Mouse (Mus musculus) cerebellum, adult 8-10 months (tissue): ENCODE results near the gene Rasgrf1.

Source experiments
- DNase-seq: peaks from one replicate; pipeline ENCODE4 v3.0.0; 2022

The Rasgrf1 gene

GRCm38 (mm10) chr9:89907941-89908340 is 1.8 kb upstream of the Rasgrf1 start:
- DNase-seq = no peak

GRCm38 (mm10) chr9:89908601-89909000 is 1.1 kb upstream of the Rasgrf1 start:
- DNase-seq = peak; percentile 61

GRCm38 (mm10) chr9:89910011-89910400 is 298 bp downstream of the Rasgrf1 start:
- DNase-seq = peak; percentile 34

GRCm38 (mm10) chr9:89910741-89911444 is 1.2 kb downstream of the Rasgrf1 start:
- no peak for DNase-seq

GRCm38 (mm10) chr9:89911891-89912549 is 2.3 kb downstream of the Rasgrf1 start:
- no peak for DNase-seq

GRCm38 (mm10) chr9:89913135-89913534 is 3.4 kb downstream of the Rasgrf1 start:
- DNase-seq = no peak

- DNase-seq = no peak
These were observed 6.8 kb downstream of the Rasgrf1 start for GRCm38 (mm10) chr9:89916471-89916870.

GRCm38 (mm10) chr9:89917431-89917830 is 7.7 kb downstream of the Rasgrf1 start:
- DNase-seq = no peak

GRCm38 (mm10) chr9:89918832-89919231 is 9.1 kb downstream of the Rasgrf1 start:
- DNase-seq = no peak

- no peak for DNase-seq
These were observed 11.4 kb downstream of the Rasgrf1 start for GRCm38 (mm10) chr9:89921121-89921520.

- DNase-seq = no peak
These were observed 13.0 kb downstream of the Rasgrf1 start for GRCm38 (mm10) chr9:89922666-89923065.

GRCm38 (mm10) chr9:89924836-89925235 is 15.1 kb downstream of the Rasgrf1 start:
- no peak for DNase-seq

- DNase-seq = no peak
These were observed 18.8 kb downstream of the Rasgrf1 start for GRCm38 (mm10) chr9:89928497-89928896.

GRCm38 (mm10) chr9:89940428-89940827 is 30.7 kb downstream of the Rasgrf1 start:
- no peak for DNase-seq

GRCm38 (mm10) chr9:89946830-89947229 is 37.1 kb downstream of the Rasgrf1 start:
- no peak for DNase-seq

GRCm38 (mm10) chr9:89948602-89949001 is 38.9 kb downstream of the Rasgrf1 start:
- no peak for DNase-seq

GRCm38 (mm10) chr9:89953596-89954215 is 44.0 kb downstream of the Rasgrf1 start:
- DNase-seq = no peak

- DNase-seq = no peak
These were observed 45.3 kb downstream of the Rasgrf1 start for GRCm38 (mm10) chr9:89954860-89955479.

GRCm38 (mm10) chr9:89958959-89959358 is 49.3 kb downstream of the Rasgrf1 start:
- DNase-seq = no peak

GRCm38 (mm10) chr9:89964091-89964490 is 54.4 kb downstream of the Rasgrf1 start:
- no peak for DNase-seq

GRCm38 (mm10) chr9:89967716-89968115 is 58.0 kb downstream of the Rasgrf1 start:
- no peak for DNase-seq

- no peak for DNase-seq
These were observed 59.2 kb downstream of the Rasgrf1 start for GRCm38 (mm10) chr9:89968836-89969450.

- no peak for DNase-seq
These were observed 60.6 kb downstream of the Rasgrf1 start for GRCm38 (mm10) chr9:89970271-89970670.
